Mouse (Mus musculus): ENCODE data around the gene Ccdc62. TPM values are rescaled to one million over a fixed set of nuclear protein-coding genes. Genes with fewer than 3 reads are reported as not detected.

The Ccdc62 gene
- polyA plus RNA-seq, 1 experiment = 79.8 TPM

DNA sequence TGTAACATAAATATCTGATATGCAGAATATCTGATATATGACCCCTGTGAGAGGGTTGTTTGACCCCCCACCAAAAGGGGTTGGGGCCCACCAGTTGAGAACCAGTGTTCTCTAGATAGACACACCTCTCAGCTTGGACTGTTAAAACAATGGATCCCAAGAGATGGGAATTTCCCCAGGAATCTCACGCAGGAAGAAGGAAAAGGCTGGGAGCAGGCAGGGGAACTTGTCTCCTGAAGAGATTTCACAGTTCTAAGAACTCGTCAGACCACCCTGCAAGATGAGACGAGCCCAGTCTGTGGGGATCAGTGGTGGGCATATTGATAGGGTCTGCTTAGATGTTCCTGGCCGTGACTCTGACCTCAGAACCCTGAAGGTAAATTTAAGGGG, 49.5 kb downstream of the Ccdc62 start:
- H3K27ac ChIP-seq (ENCODE audit: control insufficient read depth, insufficient read depth, low read depth, low read length) = no peak overlapping the region
- no peaks in the 10 kb centered on the region for H3K27me3 ChIP-seq (ENCODE audit: control insufficient read depth, insufficient read depth, low read length)
- no peaks in the 10 kb centered on the region for H3K36me3 ChIP-seq (ENCODE audit: control insufficient read depth, insufficient read depth, low read length)
- no peak overlapping the region for H3K4me3 ChIP-seq (ENCODE audit: control insufficient read depth, low read depth, low read length)
- TF ChIP-seq CTCF (IDR thresholded peaks at IDR 0.05; ENCODE audit: control insufficient read depth, insufficient read depth, insufficient replicate concordance, low read depth, low read length) = no peak
- no peak for TF ChIP-seq POLR2A (IDR thresholded peaks at IDR 0.05; ENCODE audit: control insufficient read depth, low read depth, low read length)
- H3K4me1 ChIP-seq (ENCODE audit: control insufficient read depth, insufficient read depth, low read length) = no peaks in the 10 kb centered on the region

DNA sequence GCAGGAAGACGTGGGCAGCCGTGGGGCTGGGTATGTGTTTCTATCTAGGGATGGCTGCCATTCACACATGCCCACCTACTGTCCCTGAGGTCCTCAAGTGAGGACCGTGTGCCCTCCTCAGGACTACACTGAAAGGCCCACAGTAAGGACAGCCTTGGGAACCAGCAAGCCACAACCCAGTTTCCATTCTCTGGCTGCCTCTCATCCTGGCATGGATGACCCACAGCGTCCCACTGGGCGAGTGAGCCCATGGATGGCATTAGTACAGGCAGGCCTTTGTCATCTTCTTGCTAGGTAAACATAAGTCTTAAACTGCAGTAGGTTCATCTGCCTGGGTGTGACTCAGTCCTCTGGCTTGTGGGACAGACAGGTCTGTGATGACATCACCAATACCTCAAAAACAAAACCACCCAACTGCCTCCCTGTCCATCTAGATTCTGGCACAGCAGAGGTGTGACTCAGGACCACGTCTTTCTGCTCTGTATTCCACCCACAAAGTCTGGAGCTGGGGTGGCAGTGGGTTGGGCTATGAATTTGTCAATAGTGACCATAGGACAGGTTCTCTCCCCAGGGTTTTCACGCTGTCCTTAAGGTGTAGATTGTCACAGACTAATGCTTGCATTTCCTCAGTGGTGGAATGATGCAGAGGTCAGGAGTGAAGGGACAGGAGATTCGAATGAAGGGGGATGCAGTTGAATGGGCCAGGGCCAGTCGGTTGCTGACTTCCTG, 50.2 kb downstream of the Ccdc62 start:
- H3K4me3 ChIP-seq (ENCODE audit: control insufficient read depth, low read depth, low read length) = no peak overlapping the region
- H3K27ac ChIP-seq (ENCODE audit: control insufficient read depth, insufficient read depth, low read depth, low read length) = no peak overlapping the region
- H3K27me3 ChIP-seq (ENCODE audit: control insufficient read depth, insufficient read depth, low read length) = no peaks in the 10 kb centered on the region
- H3K4me1 ChIP-seq (ENCODE audit: control insufficient read depth, insufficient read depth, low read length) = no peaks in the 10 kb centered on the region
- TF ChIP-seq CTCF (IDR thresholded peaks at IDR 0.05; ENCODE audit: control insufficient read depth, insufficient read depth, insufficient replicate concordance, low read depth, low read length) (no peak), POLR2A (IDR thresholded peaks at IDR 0.05; ENCODE audit: control insufficient read depth, low read depth, low read length) (no peak)
- H3K36me3 ChIP-seq (ENCODE audit: control insufficient read depth, insufficient read depth, low read length) = no peaks in the 10 kb centered on the region

DNA sequence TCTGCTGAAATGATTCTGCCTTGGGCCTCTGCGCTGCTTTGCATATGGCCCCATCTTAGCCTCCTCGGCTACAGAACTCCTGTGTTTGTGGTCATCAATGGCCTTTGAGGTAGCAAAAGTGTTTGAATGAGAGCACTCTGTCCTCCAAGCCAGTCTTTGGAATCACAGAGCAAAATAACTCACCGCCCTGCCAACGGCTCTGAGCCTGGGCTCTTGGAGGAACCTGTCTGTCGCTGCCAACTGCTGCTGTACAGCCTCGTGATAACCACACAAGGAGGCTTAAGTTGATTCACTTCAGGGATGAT, 50.7 kb downstream of the Ccdc62 start:
- H3K4me3 ChIP-seq (ENCODE audit: control insufficient read depth, low read depth, low read length) = no peak overlapping the region
- H3K27ac ChIP-seq (ENCODE audit: control insufficient read depth, insufficient read depth, low read depth, low read length) = no peak overlapping the region
- no peaks in the 10 kb centered on the region for H3K4me1 ChIP-seq (ENCODE audit: control insufficient read depth, insufficient read depth, low read length)
- no peaks in the 10 kb centered on the region for H3K27me3 ChIP-seq (ENCODE audit: control insufficient read depth, insufficient read depth, low read length)
- no peaks in the 10 kb centered on the region for H3K36me3 ChIP-seq (ENCODE audit: control insufficient read depth, insufficient read depth, low read length)
- TF ChIP-seq CTCF (IDR thresholded peaks at IDR 0.05; ENCODE audit: control insufficient read depth, insufficient read depth, insufficient replicate concordance, low read depth, low read length) = no peak
- no peak for TF ChIP-seq POLR2A (IDR thresholded peaks at IDR 0.05; ENCODE audit: control insufficient read depth, low read depth, low read length)

DNA sequence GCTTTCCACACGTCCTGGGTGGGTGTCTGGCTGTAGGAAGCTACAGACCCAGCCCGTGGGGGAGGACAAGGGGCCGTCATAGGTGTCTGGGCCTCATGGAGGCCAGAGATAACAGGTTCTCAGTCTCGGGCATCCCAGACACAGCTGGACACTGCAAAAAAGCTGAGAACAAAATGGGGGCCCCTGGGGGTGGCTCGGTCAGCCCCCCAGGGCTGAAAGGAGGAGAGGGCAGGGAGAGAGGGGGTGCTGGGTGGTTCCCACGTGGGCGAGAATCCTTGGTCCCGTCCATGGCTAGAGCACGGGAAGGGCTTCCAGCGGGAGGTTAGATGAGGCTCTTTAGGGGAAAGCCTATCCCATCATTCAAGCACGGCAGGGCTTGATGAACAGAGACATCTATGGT, 52.4 kb downstream of the Ccdc62 start:
- TF ChIP-seq POLR2A (IDR thresholded peaks at IDR 0.05; ENCODE audit: control insufficient read depth, low read depth, low read length) (no peak), CTCF (IDR thresholded peaks at IDR 0.05; ENCODE audit: control insufficient read depth, insufficient read depth, insufficient replicate concordance, low read depth, low read length) (no peak)
- H3K4me1 ChIP-seq (ENCODE audit: control insufficient read depth, insufficient read depth, low read length) = no peaks in the 10 kb centered on the region
- no peaks in the 10 kb centered on the region for H3K36me3 ChIP-seq (ENCODE audit: control insufficient read depth, insufficient read depth, low read length)
- no peak overlapping the region for H3K4me3 ChIP-seq (ENCODE audit: control insufficient read depth, low read depth, low read length)
- no peak overlapping the region for H3K27ac ChIP-seq (ENCODE audit: control insufficient read depth, insufficient read depth, low read depth, low read length)
- no peaks in the 10 kb centered on the region for H3K27me3 ChIP-seq (ENCODE audit: control insufficient read depth, insufficient read depth, low read length)

DNA sequence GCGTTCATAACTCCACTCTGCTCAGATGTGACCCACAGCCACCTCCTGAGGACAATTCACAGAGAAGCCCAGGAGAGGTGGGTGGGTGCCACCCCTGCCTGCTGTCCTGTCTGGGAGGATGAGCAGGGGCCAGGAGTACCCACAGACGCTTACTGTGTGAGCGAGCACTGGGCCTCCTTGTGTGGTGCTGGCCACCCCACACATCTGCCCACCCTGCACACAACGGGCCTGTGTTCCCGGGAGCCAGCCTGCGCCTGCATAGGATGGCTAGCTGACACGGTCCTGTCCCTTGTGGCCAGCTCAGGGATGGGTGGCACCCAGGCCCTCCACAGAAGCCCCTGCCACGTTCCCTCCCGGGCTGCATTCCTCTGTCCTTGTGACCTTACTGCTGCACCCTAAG, 55.0 kb downstream of the Ccdc62 start:
- Histone ChIP-seq H3K27me3 (ENCODE audit: control insufficient read depth, insufficient read depth, low read length) (no peaks in the 10 kb centered on the region), H3K4me1 (ENCODE audit: control insufficient read depth, insufficient read depth, low read length) (no peaks in the 10 kb centered on the region), H3K4me3 (ENCODE audit: control insufficient read depth, low read depth, low read length) (no peak overlapping the region), H3K36me3 (ENCODE audit: control insufficient read depth, insufficient read depth, low read length) (no peaks in the 10 kb centered on the region), H3K27ac (ENCODE audit: control insufficient read depth, insufficient read depth, low read depth, low read length) (no peak overlapping the region)
- no peak for TF ChIP-seq CTCF (IDR thresholded peaks at IDR 0.05; ENCODE audit: control insufficient read depth, insufficient read depth, insufficient replicate concordance, low read depth, low read length)
- no peak for TF ChIP-seq POLR2A (IDR thresholded peaks at IDR 0.05; ENCODE audit: control insufficient read depth, low read depth, low read length)

DNA sequence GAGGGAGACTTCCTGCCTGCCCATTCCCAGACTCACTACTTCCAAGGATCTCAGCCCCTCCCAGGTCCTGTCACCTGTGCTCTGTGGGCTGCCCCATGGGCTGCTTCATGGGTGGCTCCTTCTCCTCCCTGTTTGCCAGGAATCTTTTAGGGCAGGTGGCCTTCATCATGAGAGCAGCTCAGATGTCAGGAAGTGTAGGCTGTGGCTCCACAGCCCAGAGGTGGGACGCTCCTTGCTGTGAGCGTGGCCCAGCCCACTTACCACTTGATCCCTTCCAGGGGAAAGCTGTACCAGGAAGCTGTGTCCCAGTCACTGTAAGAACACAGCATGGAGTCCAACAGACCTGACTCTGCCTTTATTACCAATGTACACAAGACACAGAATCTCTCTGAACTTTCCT, 56.4 kb downstream of the Ccdc62 start:
- H3K27ac ChIP-seq (ENCODE audit: control insufficient read depth, insufficient read depth, low read depth, low read length) = no peak overlapping the region
- no peak for TF ChIP-seq POLR2A (IDR thresholded peaks at IDR 0.05; ENCODE audit: control insufficient read depth, low read depth, low read length)
- no peak for TF ChIP-seq CTCF (IDR thresholded peaks at IDR 0.05; ENCODE audit: control insufficient read depth, insufficient read depth, insufficient replicate concordance, low read depth, low read length)
- no peaks in the 10 kb centered on the region for H3K27me3 ChIP-seq (ENCODE audit: control insufficient read depth, insufficient read depth, low read length)
- H3K4me3 ChIP-seq (ENCODE audit: control insufficient read depth, low read depth, low read length) = no peak overlapping the region
- H3K36me3 ChIP-seq (ENCODE audit: control insufficient read depth, insufficient read depth, low read length) = no peaks in the 10 kb centered on the region
- 0 out of 2 replicates have a peak, but pooled peaks cover 2% of the 10 kb centered on the region for H3K4me1 ChIP-seq (ENCODE audit: control insufficient read depth, insufficient read depth, low read length)

DNA sequence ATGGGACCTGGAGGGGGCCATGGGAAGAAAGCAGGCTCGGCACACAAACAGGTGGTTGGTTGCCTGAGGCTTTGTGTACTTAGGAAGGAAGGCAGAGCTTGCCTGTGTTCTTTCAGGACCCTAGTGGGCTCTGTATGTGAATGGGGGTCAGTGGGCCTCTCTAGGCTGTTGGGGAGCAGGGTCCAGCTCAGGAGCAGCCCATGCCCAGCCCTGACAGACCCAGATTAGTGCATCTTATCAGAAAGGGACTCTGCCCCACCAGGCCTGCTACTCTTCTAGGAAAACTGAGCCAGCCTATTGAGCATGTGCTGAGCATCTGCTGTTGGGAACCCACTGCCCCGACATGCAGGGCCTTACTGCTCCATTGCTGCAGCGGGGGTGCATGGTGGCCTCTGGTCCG, 57.0 kb downstream of the Ccdc62 start:
- H3K4me1 ChIP-seq (ENCODE audit: control insufficient read depth, insufficient read depth, low read length) = peaks cover 4% of the 10 kb centered on the region; the same call in 1 of the 2 replicates
- TF ChIP-seq POLR2A (IDR thresholded peaks at IDR 0.05; ENCODE audit: control insufficient read depth, low read depth, low read length) (no peak), CTCF (IDR thresholded peaks at IDR 0.05; ENCODE audit: control insufficient read depth, insufficient read depth, insufficient replicate concordance, low read depth, low read length) (no peak)
- H3K4me3 ChIP-seq (ENCODE audit: control insufficient read depth, low read depth, low read length) = no peak overlapping the region
- no peak overlapping the region for H3K27ac ChIP-seq (ENCODE audit: control insufficient read depth, insufficient read depth, low read depth, low read length)
- H3K27me3 ChIP-seq (ENCODE audit: control insufficient read depth, insufficient read depth, low read length) = no peaks in the 10 kb centered on the region
- H3K36me3 ChIP-seq (ENCODE audit: control insufficient read depth, insufficient read depth, low read length) = no peaks in the 10 kb centered on the region
